In genomic region chr12:73400481-73401025, GRCm38 (mm10) we compare ENCODE assay signal across 20 mouse cellular contexts.
DNase-seq lines count a peak whose midpoint lies in the region; ATAC-seq lines count a peak whose summit lies in the region.
"Had no signal": no experiment of that assay in that cellular context is flagged by ENCODE, and none has a peak within 500 bp of the region (broad histone marks: within the 10 kb centered on the region; RNA-seq: fewer than 3 reads in every experiment).

No protein-coding gene starts in this region.

- H3K27ac ChIP-seq in limb, embryonic 10.5 days, result peak overlapping the region; percentile 47; the same call in 1 of the 2 replicates
- H3K27ac ChIP-seq: forebrain, embryonic 10.5 days; hindbrain, embryonic 15.5 days; midbrain, embryonic 12.5 days had no signal

- DNase-seq in gastrocnemius, postnatal 25 days, result peak; percentile 3
- no peak for DNase-seq in gastrocnemius, postnatal 36 days
- peak; percentile 2 for DNase-seq in heart, postnatal 4 days
- no peak for DNase-seq in heart, postnatal 36 days
- DNase-seq in testis, postnatal 10 days (ENCODE audit: low spot score), result peak; percentile 19
- no peak for DNase-seq in testis, postnatal 14 days (ENCODE audit: low spot score)
- DNase-seq in limb, embryonic 10.5 days (ENCODE audit: low spot score), result no peak
- DNase-seq: adrenal gland, postnatal 14 days; cerebellum, adult 2 months; heart, adult 18-20 months; layer of hippocampus, adult 9-11 months; left cerebral cortex, postnatal 4 days; lung, adult 18-20 months; lung, postnatal 10 days had no signal

- H3K4me1 ChIP-seq in limb, embryonic 10.5 days, result peaks cover 47% of the 10 kb centered on the region
- H3K4me1 ChIP-seq: hindbrain, embryonic 15.5 days had no signal

- intact Hi-C loops in gastrocnemius, postnatal 36 days (cut with DNase I), result no loop called here
- intact Hi-C loops in heart, postnatal 36 days (cut with DNase I), result no loop called here

- 76% methylated on average over 4 of the region's 4 CpGs for WGBS in limb, embryonic 10.5 days

- no peaks in the 10 kb centered on the region for H3K36me3 ChIP-seq in limb, embryonic 10.5 days
- H3K36me3 ChIP-seq: forebrain, embryonic 10.5 days; hindbrain, embryonic 15.5 days; midbrain, embryonic 12.5 days had no signal

- H3K4me3 ChIP-seq in limb, embryonic 10.5 days, result no peak overlapping the region
- H3K4me3 ChIP-seq: forebrain, embryonic 10.5 days; hindbrain, embryonic 15.5 days; midbrain, embryonic 12.5 days had no signal

- ATAC-seq in erythroblast, adult 5-6 weeks (replicated peaks; ENCODE audit: low FRiP score, poor library complexity, severe bottlenecking), result no peak
- ATAC-seq: CD4-positive, CD25-positive, alpha-beta regulatory T cell, adult 4 months; forebrain, embryonic 16.5 days had no signal

- H3K27me3 ChIP-seq in limb, embryonic 10.5 days (ENCODE audit: low read depth, poor library complexity, severe bottlenecking), result no peaks in the 10 kb centered on the region; the same call in 1 of the 2 replicates
- H3K27me3 ChIP-seq: hindbrain, embryonic 15.5 days; midbrain, embryonic 12.5 days had no signal

- no peaks in the 10 kb centered on the region for H3K9me3 ChIP-seq in limb, embryonic 10.5 days (replicated peaks)
- H3K9me3 ChIP-seq: forebrain, embryonic 10.5 days; hindbrain, embryonic 15.5 days; midbrain, embryonic 12.5 days had no signal

Comparison
In these comparisons a context has a peak if more than half of its experiments do, and no peak if none do; other contexts are left out.
1. DNase-seq: peak in gastrocnemius, postnatal 25 days (single experiment), heart, postnatal 4 days (single experiment) and testis, postnatal 10 days (single experiment); none in gastrocnemius, postnatal 36 days (0 of 2), heart, postnatal 36 days (0 of 2), testis, postnatal 14 days (single experiment) and limb, embryonic 10.5 days (single experiment).